Mouse (Mus musculus): ENCODE data around the gene Slc35b1. TPM values are rescaled to one million over a fixed set of nuclear protein-coding genes. Genes with fewer than 3 reads are reported as not detected.

Gene Slc35b1
- total and polyA plus RNA-seq, 2 experiments from 2014 or later, result 35.2 to 70.3 TPM

- no peak overlapping the region for H3K9ac ChIP-seq (replicated peaks; ENCODE audit: low read depth, low read length)
These were observed 44.2 kb upstream of the Slc35b1 start for GRCm38 (mm10) chr11:95340259-95340658.

GRCm38 (mm10) chr11:95340664-95341063 is 43.8 kb upstream of the Slc35b1 start:
- no peak for ATAC-seq (ENCODE audit: insufficient read depth, low read depth)
- Histone ChIP-seq H3K27ac (ENCODE audit: low read depth) (no peak overlapping the region), H3K27me3 (ENCODE audit: control insufficient read depth, insufficient read depth, low read length) (no peaks in the 10 kb centered on the region), H3K9ac (replicated peaks; ENCODE audit: low read depth, low read length) (no peak overlapping the region), H3K4me2 (ENCODE audit: low read depth, low read length) (no peak overlapping the region), H3K36me3 (replicated peaks; ENCODE audit: control insufficient read depth, insufficient read depth, low read length) (no peaks in the 10 kb centered on the region), H3K9me3 (replicated peaks; ENCODE audit: control insufficient read depth, low read length) (no peaks in the 10 kb centered on the region), H3K4me1 (ENCODE audit: control insufficient read depth, insufficient read depth) (peaks cover 15% of the 10 kb centered on the region), H3K4me3 (ENCODE audit: low read depth, low read length) (no peak overlapping the region)
- DNase-seq (ENCODE audit: low spot score), result no peak
- 57% methylated on average over 5 of the region's 5 CpGs for whole genome bisulfite sequencing
- TF ChIP-seq CTCF (IDR thresholded peaks at IDR 0.05; ENCODE audit: low read depth), result no peak
- no peak for TF ChIP-seq EP300 (IDR thresholded peaks at IDR 0.05; ENCODE audit: low read depth)

More at GRCm38 (mm10) chr11:95340259-95340658, 44.2 kb upstream of the Slc35b1 start:
- H3K27me3 ChIP-seq (ENCODE audit: control insufficient read depth, insufficient read depth, low read length), result no peaks in the 10 kb centered on the region
- no peaks in the 10 kb centered on the region for H3K36me3 ChIP-seq (replicated peaks; ENCODE audit: control insufficient read depth, insufficient read depth, low read length)
- no peak overlapping the region for H3K4me3 ChIP-seq (ENCODE audit: low read depth, low read length)
- no peaks in the 10 kb centered on the region for H3K9me3 ChIP-seq (replicated peaks; ENCODE audit: control insufficient read depth, low read length)
- H3K4me2 ChIP-seq (ENCODE audit: low read depth, low read length), result no peak overlapping the region
- ATAC-seq (ENCODE audit: insufficient read depth, low read depth) (no peak), DNase-seq (ENCODE audit: low spot score) (no peak)
- no peak for TF ChIP-seq CTCF (IDR thresholded peaks at IDR 0.05; ENCODE audit: low read depth)
- no peak for TF ChIP-seq EP300 (IDR thresholded peaks at IDR 0.05; ENCODE audit: low read depth)
- H3K27ac ChIP-seq (ENCODE audit: low read depth), result no peak overlapping the region
- peaks cover 15% of the 10 kb centered on the region for H3K4me1 ChIP-seq (ENCODE audit: control insufficient read depth, insufficient read depth)
- 92% methylated on average over 1 of the region's 1 CpGs for WGBS

GRCm38 (mm10) chr11:95343180-95343579 is 41.3 kb upstream of the Slc35b1 start:
- Histone ChIP-seq H3K9ac (replicated peaks; ENCODE audit: low read depth, low read length) (no peak overlapping the region), H3K27ac (ENCODE audit: low read depth) (no peak overlapping the region), H3K9me3 (replicated peaks; ENCODE audit: control insufficient read depth, low read length) (no peaks in the 10 kb centered on the region), H3K4me1 (ENCODE audit: control insufficient read depth, insufficient read depth) (0 out of 2 replicates have a peak, but pooled peaks cover 8% of the 10 kb centered on the region), H3K4me2 (ENCODE audit: low read depth, low read length) (no peak overlapping the region), H3K36me3 (replicated peaks; ENCODE audit: control insufficient read depth, insufficient read depth, low read length) (0 out of 2 replicates have a peak, but pooled peaks cover 8% of the 10 kb centered on the region), H3K4me3 (ENCODE audit: low read depth, low read length) (no peak overlapping the region), H3K27me3 (ENCODE audit: control insufficient read depth, insufficient read depth, low read length) (no peaks in the 10 kb centered on the region)
- 65% methylated on average over 4 of the region's 4 CpGs for WGBS
- no peak for ATAC-seq (ENCODE audit: insufficient read depth, low read depth)
- no peak for DNase-seq (ENCODE audit: low spot score)
- TF ChIP-seq CTCF (IDR thresholded peaks at IDR 0.05; ENCODE audit: low read depth) (no peak), EP300 (IDR thresholded peaks at IDR 0.05; ENCODE audit: low read depth) (no peak)

GRCm38 (mm10) chr11:95344181-95344580 is 40.3 kb upstream of the Slc35b1 start:
- WGBS, result 65% methylated on average over 2 of the region's 2 CpGs
- DNase-seq (ENCODE audit: low spot score) (no peak), ATAC-seq (ENCODE audit: insufficient read depth, low read depth) (no peak)
- H3K4me2 ChIP-seq (ENCODE audit: low read depth, low read length), result no peak overlapping the region
- H3K27me3 ChIP-seq (ENCODE audit: control insufficient read depth, insufficient read depth, low read length), result no peaks in the 10 kb centered on the region
- no peak for TF ChIP-seq EP300 (IDR thresholded peaks at IDR 0.05; ENCODE audit: low read depth)
- TF ChIP-seq CTCF (IDR thresholded peaks at IDR 0.05; ENCODE audit: low read depth), result no peak
- no peak overlapping the region for H3K4me3 ChIP-seq (ENCODE audit: low read depth, low read length)
- H3K9ac ChIP-seq (replicated peaks; ENCODE audit: low read depth, low read length), result no peak overlapping the region
- peaks cover 8% of the 10 kb centered on the region; the same call in 1 of the 2 replicates for H3K36me3 ChIP-seq (replicated peaks; ENCODE audit: control insufficient read depth, insufficient read depth, low read length)
- no peaks in the 10 kb centered on the region for H3K9me3 ChIP-seq (replicated peaks; ENCODE audit: control insufficient read depth, low read length)
- H3K27ac ChIP-seq (ENCODE audit: low read depth), result no peak overlapping the region
- H3K4me1 ChIP-seq (ENCODE audit: control insufficient read depth, insufficient read depth), result 0 out of 2 replicates have a peak, but pooled peaks cover 8% of the 10 kb centered on the region

- no peak for DNase-seq (ENCODE audit: low spot score)
- peaks cover 8% of the 10 kb centered on the region; the same call in 1 of the 2 replicates for H3K36me3 ChIP-seq (replicated peaks; ENCODE audit: control insufficient read depth, insufficient read depth, low read length)
- TF ChIP-seq CTCF (IDR thresholded peaks at IDR 0.05; ENCODE audit: low read depth) (no peak), EP300 (IDR thresholded peaks at IDR 0.05; ENCODE audit: low read depth) (no peak)
- no peak overlapping the region for H3K4me3 ChIP-seq (ENCODE audit: low read depth, low read length)
- WGBS, result 56% methylated on average over 6 of the region's 6 CpGs
- H3K27ac ChIP-seq (ENCODE audit: low read depth), result no peak overlapping the region
- no peaks in the 10 kb centered on the region for H3K27me3 ChIP-seq (ENCODE audit: control insufficient read depth, insufficient read depth, low read length)
- ATAC-seq (ENCODE audit: insufficient read depth, low read depth), result no peak
- H3K4me2 ChIP-seq (ENCODE audit: low read depth, low read length), result no peak overlapping the region
- no peak overlapping the region; the same call in none of the 2 replicates for H3K9ac ChIP-seq (replicated peaks; ENCODE audit: low read depth, low read length)
- no peaks in the 10 kb centered on the region for H3K9me3 ChIP-seq (replicated peaks; ENCODE audit: control insufficient read depth, low read length)
- H3K4me1 ChIP-seq (ENCODE audit: control insufficient read depth, insufficient read depth), result peaks cover 6% of the 10 kb centered on the region; the same call in 1 of the 2 replicates
These were observed 34.2 kb upstream of the Slc35b1 start for GRCm38 (mm10) chr11:95350289-95350688.

- H3K4me2 ChIP-seq (ENCODE audit: low read depth, low read length), result no peak overlapping the region
- no peaks in the 10 kb centered on the region for H3K9me3 ChIP-seq (replicated peaks; ENCODE audit: control insufficient read depth, low read length)
- no peak for TF ChIP-seq CTCF (IDR thresholded peaks at IDR 0.05; ENCODE audit: low read depth)
- TF ChIP-seq EP300 (IDR thresholded peaks at IDR 0.05; ENCODE audit: low read depth), result no peak
- no peak overlapping the region for H3K9ac ChIP-seq (replicated peaks; ENCODE audit: low read depth, low read length)
- peaks cover 13% of the 10 kb centered on the region for H3K4me1 ChIP-seq (ENCODE audit: control insufficient read depth, insufficient read depth)
- 84% methylated on average over 3 of the region's 3 CpGs for WGBS
- ATAC-seq (ENCODE audit: insufficient read depth, low read depth) (no peak), DNase-seq (ENCODE audit: low spot score) (no peak)
- no peak overlapping the region for H3K4me3 ChIP-seq (ENCODE audit: low read depth, low read length)
- H3K27me3 ChIP-seq (ENCODE audit: control insufficient read depth, insufficient read depth, low read length), result no peaks in the 10 kb centered on the region
- H3K27ac ChIP-seq (ENCODE audit: low read depth), result no peak overlapping the region
- H3K36me3 ChIP-seq (replicated peaks; ENCODE audit: control insufficient read depth, insufficient read depth, low read length), result peaks cover 8% of the 10 kb centered on the region; the same call in 1 of the 2 replicates
These were observed 33.5 kb upstream of the Slc35b1 start for GRCm38 (mm10) chr11:95350960-95351359.
